Comparison of ENCODE assay signal across 12 mouse cellular contexts in genomic region chrX:157563794-157564193, GRCm38 (mm10). TPM values are rescaled to one million over a fixed set of nuclear protein-coding genes. Genes with fewer than 3 reads are reported as not detected.
DNase-seq lines count a peak whose midpoint lies in the region; ATAC-seq and TF ChIP-seq lines count a peak whose summit lies in the region.
"Had no signal": no experiment of that assay in that cellular context is flagged by ENCODE, and none has a peak within 500 bp of the region (broad histone marks: within the 10 kb centered on the region; RNA-seq: fewer than 3 reads in every experiment).

No protein-coding gene starts in this region.

- H3K36me3 ChIP-seq in hindbrain, embryonic 11.5 days (ENCODE audit: control insufficient read depth, insufficient read depth, low read length): no peaks in the 10 kb centered on the region
- no peaks in the 10 kb centered on the region for H3K36me3 ChIP-seq in hindbrain, embryonic 12.5 days
- H3K36me3 ChIP-seq in thymus, adult 2 months (ENCODE audit: control insufficient read depth, insufficient read depth, low read length): 0 out of 2 replicates have a peak, but pooled peaks cover 4% of the 10 kb centered on the region

- intact Hi-C loops in heart, postnatal 14 days (cut with DNase I): loop anchor here (10.0 kb wide), 1 partner anchor 81 kb away; no protein-coding TSS in a partner anchor

- H3K4me2 ChIP-seq in hindbrain, embryonic 11.5 days (replicated peaks; ENCODE audit: low read depth, low read length): no peak overlapping the region
- no peak overlapping the region for H3K4me2 ChIP-seq in hindbrain, embryonic 12.5 days (replicated peaks)
- H3K4me2 ChIP-seq: liver, embryonic 15.5 days had no signal

- TF ChIP-seq POLR2A in thymus, adult 2 months (IDR thresholded peaks at IDR 0.05; ENCODE audit: control insufficient read depth, extremely low read depth, insufficient read depth, low read length, poor library complexity): no peak

- H3K9ac ChIP-seq in hindbrain, embryonic 11.5 days (ENCODE audit: low read depth, low read length): no peak overlapping the region
- no peak overlapping the region for H3K9ac ChIP-seq in hindbrain, embryonic 12.5 days
- H3K9ac ChIP-seq: liver, embryonic 15.5 days had no signal

- WGBS in hindbrain, embryonic 11.5 days: 83% methylated on average over 10 of the region's 10 CpGs
- WGBS in hindbrain, embryonic 12.5 days: 85% methylated on average over 10 of the region's 10 CpGs
- WGBS in thymus, adult 2 months: 97% methylated on average over 10 of the region's 10 CpGs

- H3K9me3 ChIP-seq in hindbrain, embryonic 11.5 days (ENCODE audit: control insufficient read depth, low read length): no peaks in the 10 kb centered on the region
- no peaks in the 10 kb centered on the region for H3K9me3 ChIP-seq in hindbrain, embryonic 12.5 days (replicated peaks)
- H3K9me3 ChIP-seq: liver, embryonic 15.5 days had no signal

- H3K4me3 ChIP-seq in hindbrain, embryonic 11.5 days (ENCODE audit: low read depth, low read length): no peak overlapping the region
- H3K4me3 ChIP-seq in hindbrain, embryonic 12.5 days: no peak overlapping the region
- no peak overlapping the region for H3K4me3 ChIP-seq in thymus, adult 2 months (ENCODE audit: control insufficient read depth, insufficient read depth, low read length)
- H3K4me3 ChIP-seq: liver, embryonic 15.5 days had no signal

- TF ChIP-seq CTCF in thymus, adult 2 months (IDR thresholded peaks at IDR 0.05; ENCODE audit: borderline replicate concordance, control insufficient read depth, extremely low read depth, insufficient read depth, low read length, poor library complexity): no peak

- no peak overlapping the region for H3K27ac ChIP-seq in hindbrain, embryonic 11.5 days (ENCODE audit: low read depth, low read length)
- no peak overlapping the region for H3K27ac ChIP-seq in hindbrain, embryonic 12.5 days
- no peak overlapping the region for H3K27ac ChIP-seq in thymus, adult 2 months (ENCODE audit: control insufficient read depth, insufficient read depth, low read length)
- H3K27ac ChIP-seq: liver, embryonic 15.5 days had no signal

- no peaks in the 10 kb centered on the region for H3K27me3 ChIP-seq in hindbrain, embryonic 11.5 days (ENCODE audit: control insufficient read depth, insufficient read depth, low read length)
- H3K27me3 ChIP-seq in hindbrain, embryonic 12.5 days: no peaks in the 10 kb centered on the region
- no peaks in the 10 kb centered on the region for H3K27me3 ChIP-seq in thymus, adult 2 months (ENCODE audit: control insufficient read depth, insufficient read depth, low read length)
- H3K27me3 ChIP-seq: liver, embryonic 15.5 days had no signal

- ATAC-seq in hindbrain, embryonic 11.5 days (ENCODE audit: low FRiP score): no peak
- ATAC-seq in hindbrain, embryonic 12.5 days (ENCODE audit: low FRiP score): no peak

- DNase-seq in hindbrain, embryonic 11.5 days (ENCODE audit: low spot score): peak; percentile 7
- DNase-seq in thymus, adult 2 months: peak; percentile 17
- no peak for DNase-seq in thymus, adult 18-20 months
- DNase-seq in kidney, postnatal 10 days: peak; percentile 9
- DNase-seq in thymus, postnatal 36 days: peak; percentile 19 to 23
- DNase-seq in left cerebral cortex, adult 9 months (ENCODE audit: low spot score in 2 of 2): no peak
- no peak for DNase-seq in heart, postnatal 14 days
- DNase-seq: cerebellum, adult 9-10 months; gastrocnemius, postnatal 25 days; right cerebral cortex, postnatal 25 days had no signal

- H3K4me1 ChIP-seq in hindbrain, embryonic 11.5 days (replicated peaks; ENCODE audit: control insufficient read depth, insufficient read depth, low read length): no peaks in the 10 kb centered on the region
- no peaks in the 10 kb centered on the region for H3K4me1 ChIP-seq in hindbrain, embryonic 12.5 days
- H3K4me1 ChIP-seq in thymus, adult 2 months (replicated peaks; ENCODE audit: control insufficient read depth, insufficient read depth, low read length): no peaks in the 10 kb centered on the region
- H3K4me1 ChIP-seq: liver, embryonic 15.5 days had no signal

RNA-seq across cellular contexts. Expression of gene Yy2, which starts 5.0 kb away (rescaled TPM):
- polyA plus RNA-seq in hindbrain, embryonic 11.5 days (2014; fragmentation: Nextera tagmentation; extraction: Ambion mirVana): 4.2 and 4.5 TPM in 2 replicates
- 4.6 and 5.0 TPM in 2 replicates for polyA plus RNA-seq in hindbrain, embryonic 12.5 days (2016; fragmentation: Nextera tagmentation; extraction: Ambion mirVana)
- not detected in 2 replicates for polyA plus RNA-seq in thymus, adult 2 months (2012; rRNA removed)
- under 1 TPM in 1 of 2 experiments, not detected in 1; 0.60 TPM for total RNA-seq in heart, postnatal 14 days (2021)

RNA-seq across cellular contexts. Expression of gene Mbtps2, which starts 34.7 kb away (rescaled TPM):
- polyA plus RNA-seq in hindbrain, embryonic 11.5 days (2014; fragmentation: Nextera tagmentation; extraction: Ambion mirVana): 28.0 and 28.9 TPM in 2 replicates
- 30.1 and 30.3 TPM in 2 replicates for polyA plus RNA-seq in hindbrain, embryonic 12.5 days (2016; fragmentation: Nextera tagmentation; extraction: Ambion mirVana)
- polyA plus RNA-seq in thymus, adult 2 months (2012; rRNA removed): 13.3 and 17.7 TPM in 2 replicates
- total RNA-seq in heart, postnatal 14 days (2021): 10 to 100 TPM; 13.2 to 14.4 TPM

Comparison
In these comparisons a context has a peak if more than half of its experiments do, and no peak if none do; other contexts are left out.
1. DNase-seq: peak in hindbrain, embryonic 11.5 days (single experiment), thymus, adult 2 months (single experiment), kidney, postnatal 10 days (single experiment) and thymus, postnatal 36 days (2 of 2); none in thymus, adult 18-20 months (0 of 2), left cerebral cortex, adult 9 months (0 of 2) and heart, postnatal 14 days (0 of 2).